Mouse (Mus musculus) gastrocnemius, adult 18-20 months (tissue): Measurements from ENCODE around the gene Cdan1. TPM values are rescaled to one million over a fixed set of nuclear protein-coding genes. Genes with fewer than 3 reads are reported as not detected.

Source experiments
- DNase-seq: peaks from one replicate; pipeline ENCODE4 v3.0.0; 2021; ENCODE audit warnings: low spot score
- long read RNA-seq, 2 experiments: library from polyadenylated mRNA; stranded (forward); transcript quantifications; one replicate each; pipeline ENCODE4 v2.0.0; 2021
- total RNA-seq, 2 experiments: library from RNA; stranded (reverse); gene quantifications; 2 replicates each; pipeline ENCODE4 v1.2.3; 2021

The Cdan1 gene
- total RNA-seq = 1 to 10 TPM; 4.0 to 5.2 TPM
- long read RNA-seq, experiment 1, partial matches to known transcripts = 4 of 7 reads
- long read RNA-seq, experiment 1, other reads (novel, unspliced or antisense) = 3 of 7 reads
- long read RNA-seq, experiment 2, partial matches to known transcripts = 0 of 3 reads
- long read RNA-seq, experiment 2, other reads (novel, unspliced or antisense) = 3 of 3 reads

DNA sequence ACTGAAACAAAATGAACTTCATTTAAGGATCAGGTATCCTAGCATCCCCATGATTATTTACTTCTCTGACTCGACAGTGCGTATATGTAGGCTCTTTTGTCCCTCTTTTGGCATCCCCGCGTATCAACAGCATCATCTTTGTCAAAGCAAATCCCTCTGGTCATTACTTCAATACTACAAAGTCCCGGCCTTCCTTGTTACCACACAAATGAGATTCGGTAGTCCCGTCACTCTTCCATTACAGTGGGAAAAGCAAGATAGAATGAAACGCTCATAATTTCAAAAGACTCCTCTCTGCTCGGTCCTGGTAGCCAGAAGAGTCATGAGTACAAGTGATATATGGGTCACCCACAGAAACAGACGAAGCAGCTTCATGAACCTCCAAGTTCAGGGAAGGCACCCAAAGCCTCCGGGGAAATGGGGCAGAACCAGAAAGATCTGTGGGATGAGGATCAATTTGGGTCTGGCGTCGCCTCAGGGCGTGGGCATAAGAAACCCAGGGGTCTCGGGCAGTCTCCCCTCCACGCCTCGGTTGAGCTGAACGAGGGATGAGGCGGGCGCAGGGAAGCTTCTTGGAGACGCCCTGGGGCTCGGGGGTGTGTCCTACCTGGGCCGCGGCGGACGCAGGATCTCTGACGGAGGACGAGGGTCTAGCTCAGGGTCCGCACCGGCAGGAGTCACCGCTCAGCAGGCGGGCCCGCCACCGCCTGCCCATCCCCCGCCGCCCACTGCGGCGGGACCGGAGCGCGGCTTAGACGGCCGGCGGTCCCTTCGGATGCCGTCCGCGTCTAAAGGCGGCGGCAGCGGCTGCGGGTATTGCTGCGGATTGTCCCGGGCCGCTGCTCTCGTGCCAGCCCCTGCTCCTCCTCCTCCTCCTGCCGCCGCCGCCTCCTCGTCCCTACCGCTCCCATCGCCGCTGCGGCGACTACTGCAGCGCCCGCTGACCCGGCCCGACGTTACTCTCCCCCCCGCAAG, at the start of gene Cdan1:
Gene Cdan1, minus strand, starts transcription at position 680 of the 975 bp plus-strand sequence.
- peak; percentile 22 for DNase-seq

DNA sequence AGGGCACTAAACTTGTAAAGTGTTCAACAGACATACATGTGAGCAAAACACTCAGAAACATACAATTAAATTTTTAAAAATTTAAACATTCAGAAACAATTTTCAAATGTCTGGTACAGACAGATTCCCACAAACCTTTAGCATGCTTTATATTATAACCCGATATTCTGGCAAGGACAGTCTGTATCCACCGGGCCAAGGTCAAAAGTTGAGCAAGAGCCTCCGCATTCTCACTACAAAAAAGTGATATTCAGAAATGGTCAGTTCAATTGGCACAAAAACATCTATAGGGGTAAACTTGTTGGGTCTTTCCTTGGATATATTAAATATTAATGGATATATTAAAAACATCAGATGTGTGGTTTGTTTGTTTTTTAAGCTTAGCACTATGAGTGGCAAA, 46.4 kb upstream of the Cdan1 start:
- DNase-seq = no peak

DNA sequence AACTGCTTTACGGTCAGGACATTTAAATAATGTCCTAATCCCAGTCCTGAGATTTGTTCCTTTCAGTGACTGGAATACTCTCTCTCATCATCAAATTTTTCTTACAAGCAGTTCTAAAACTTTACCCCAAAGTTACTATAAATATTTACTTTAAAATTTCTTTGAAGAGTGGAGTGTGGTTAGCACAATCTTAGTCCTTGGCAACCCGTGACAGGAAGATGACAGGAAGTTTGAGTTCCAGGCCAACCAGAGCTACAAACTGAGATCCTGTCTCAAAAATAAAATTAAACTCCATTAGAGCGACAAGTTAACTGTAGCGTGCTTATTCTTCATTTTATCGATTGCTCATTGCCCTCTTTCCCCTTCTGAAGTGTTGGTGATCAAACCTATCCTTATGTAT, 37.7 kb upstream of the Cdan1 start:
- DNase-seq = no peak

DNA sequence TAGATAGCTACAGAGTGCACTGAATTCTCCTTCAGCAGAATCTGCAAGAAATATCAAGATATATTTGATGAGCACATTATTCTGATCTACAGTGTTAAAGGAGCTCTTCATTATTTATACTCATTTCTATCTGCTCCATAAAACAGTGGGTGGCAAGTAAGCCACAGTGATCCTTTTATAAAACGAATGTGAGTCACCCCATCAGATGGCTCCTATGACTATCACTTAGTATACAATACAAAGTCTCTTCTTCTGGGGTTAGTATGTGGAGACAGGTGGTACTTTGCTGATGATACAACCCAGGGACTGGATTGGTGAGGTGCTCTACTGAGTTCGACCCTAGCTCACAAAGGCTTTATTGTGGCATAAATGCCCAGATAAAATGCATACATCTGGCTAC, 23.3 kb upstream of the Cdan1 start:
- DNase-seq = no peak

DNA sequence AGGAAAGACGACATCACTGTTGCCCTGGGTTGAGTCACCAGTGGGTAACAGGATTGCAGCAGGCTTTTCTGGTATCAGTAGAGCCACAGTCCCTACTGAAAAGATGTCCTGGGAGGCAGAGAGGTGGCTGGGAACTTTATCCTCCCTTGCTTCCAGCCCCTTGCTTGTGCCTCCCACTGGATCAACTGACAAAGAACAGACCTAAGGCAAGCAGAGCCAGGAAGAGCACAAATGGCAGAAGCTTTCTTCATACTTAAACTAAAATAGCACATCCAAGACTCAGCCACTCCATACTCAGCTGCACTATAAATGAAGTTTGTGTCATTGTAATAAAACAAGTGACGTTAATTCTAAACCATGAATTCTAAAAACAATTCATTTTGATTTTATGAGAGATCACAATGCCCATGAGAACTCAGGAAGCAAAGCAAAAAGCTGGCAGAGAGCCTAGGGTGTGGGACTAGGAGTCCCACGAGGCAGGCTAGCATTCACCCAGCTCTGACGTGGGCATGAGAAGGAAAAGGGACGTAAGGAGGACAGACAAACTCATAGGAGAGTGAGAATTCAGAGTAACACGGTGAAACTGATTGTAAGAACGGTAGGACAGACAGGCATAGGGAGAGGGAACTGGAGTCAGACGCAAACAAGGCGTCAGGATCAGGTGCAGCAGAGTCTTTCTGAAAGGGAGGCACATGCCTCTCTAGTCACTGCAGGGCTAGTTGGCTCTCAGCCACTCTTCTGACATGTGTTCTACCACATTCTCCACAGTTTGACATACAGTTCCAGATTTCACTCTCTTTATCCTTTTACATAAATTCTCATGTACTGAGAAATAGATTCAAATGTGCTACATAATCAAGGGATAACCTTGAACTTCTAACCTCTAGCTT, 21.8 kb upstream of the Cdan1 start:
- DNase-seq = no peak

DNA sequence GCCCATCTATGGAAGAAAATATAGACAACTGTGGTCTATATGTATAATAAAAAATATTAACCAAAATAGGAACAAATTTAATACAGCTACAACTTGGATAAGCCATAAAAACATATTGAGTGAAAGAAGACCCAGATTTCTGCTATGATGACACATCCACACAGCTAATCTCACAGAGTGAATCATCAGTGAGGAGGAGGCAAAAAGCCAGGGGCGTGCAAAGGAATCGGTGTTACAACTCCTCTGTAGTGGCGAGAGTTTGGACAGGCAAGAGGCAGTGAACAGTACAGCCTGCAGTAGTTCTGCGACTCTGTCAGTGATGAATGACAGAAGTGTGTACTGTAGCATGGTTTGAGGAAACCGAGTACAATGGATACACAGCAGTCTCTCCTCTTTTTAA, 17.4 kb upstream of the Cdan1 start:
- DNase-seq = no peak

DNA sequence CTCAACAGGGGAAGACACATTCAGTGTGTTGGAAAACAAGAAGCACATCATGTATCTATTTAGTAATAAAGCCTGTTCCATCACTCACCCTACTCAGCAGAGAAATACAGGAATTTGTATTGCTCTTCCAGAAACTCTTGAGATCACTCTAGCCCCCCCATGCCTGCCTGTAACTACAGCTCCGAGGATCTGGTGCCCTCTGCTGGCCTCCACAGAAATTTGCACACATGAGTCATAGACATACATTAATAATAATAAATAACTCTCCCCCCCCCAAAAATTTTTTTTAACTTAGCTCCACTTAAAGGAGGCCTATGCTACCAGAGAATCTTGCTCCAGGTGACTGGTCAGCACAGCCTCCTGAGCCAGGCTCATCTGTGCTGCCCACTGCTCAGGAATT, 16.6 kb upstream of the Cdan1 start:
- no peak for DNase-seq

DNA sequence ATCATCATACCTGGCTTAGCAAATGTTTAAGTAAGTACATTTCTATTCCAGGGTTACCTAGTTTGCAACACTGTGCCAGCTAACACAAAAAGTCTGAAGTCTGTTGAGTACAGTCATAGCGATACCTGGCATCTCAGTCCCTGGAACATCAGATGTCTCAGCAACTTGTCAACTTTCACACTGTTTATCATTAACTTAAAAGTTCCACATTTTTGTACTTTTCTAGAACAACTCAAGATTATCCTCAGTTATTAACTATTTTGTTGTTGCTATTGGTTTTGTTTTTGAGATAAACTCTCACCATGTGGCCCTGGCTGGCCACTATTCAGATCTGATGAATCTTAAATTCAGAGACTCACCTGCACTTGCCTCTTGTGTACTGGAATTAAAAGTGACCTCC, 13.5 kb upstream of the Cdan1 start:
- DNase-seq = no peak

DNA sequence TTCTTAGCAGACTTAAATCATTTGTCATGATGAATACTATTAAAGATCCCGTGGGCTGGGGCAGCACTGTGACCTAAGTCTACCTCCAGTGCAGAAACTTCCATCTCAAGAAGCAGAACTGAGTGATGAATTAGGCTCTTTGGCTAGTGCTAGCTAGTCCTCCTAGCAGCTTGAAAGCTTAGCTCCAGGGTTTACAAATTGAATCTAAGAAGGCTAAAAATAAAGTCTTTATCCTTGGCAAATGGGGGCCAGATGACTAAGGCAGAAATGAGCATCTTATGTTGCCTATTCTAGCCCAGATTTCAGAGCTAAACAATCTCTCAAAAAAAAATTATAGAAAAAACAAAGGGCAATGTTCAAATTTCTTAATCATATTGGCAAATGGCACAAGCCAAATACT, 10.8 kb upstream of the Cdan1 start:
- no peak for DNase-seq

DNA sequence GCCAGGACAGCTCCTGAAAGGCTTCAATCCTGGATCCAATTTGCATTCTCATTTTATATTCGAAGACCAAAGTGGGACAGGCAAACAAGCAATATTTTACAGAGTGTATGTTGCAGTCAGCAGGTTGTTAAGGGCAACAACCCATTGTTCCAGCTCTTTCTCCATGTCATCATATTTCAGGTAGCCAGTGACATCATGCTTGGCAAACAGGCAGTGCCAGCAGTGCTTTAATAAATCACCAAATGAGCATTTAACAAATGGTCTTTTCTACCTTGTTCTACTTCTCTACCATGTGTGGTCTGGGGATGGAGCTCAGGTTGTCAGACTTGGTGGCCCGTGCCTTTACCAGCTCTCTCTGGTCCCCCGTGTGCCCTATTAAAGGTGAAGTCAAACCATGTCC, 8.2 kb upstream of the Cdan1 start:
- no peak for DNase-seq

DNA sequence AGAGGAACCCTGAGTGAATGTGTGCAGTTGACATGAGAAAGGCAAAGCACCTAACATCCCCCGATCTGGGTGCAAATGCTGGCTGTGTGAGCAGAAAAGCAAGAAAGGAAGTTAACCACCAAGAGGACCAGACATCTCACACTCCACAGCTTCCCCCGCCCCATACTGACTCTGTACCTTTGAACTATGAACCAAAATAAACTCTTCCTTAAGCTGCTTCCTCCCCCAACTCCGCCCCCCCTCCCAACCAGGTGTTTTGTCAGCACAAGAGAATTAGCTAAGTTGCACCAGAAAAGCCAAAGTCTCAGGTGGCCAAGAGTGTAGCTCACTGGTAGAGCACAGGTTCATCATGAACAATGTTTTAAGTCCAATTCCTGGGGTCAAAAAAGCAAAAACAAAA, 3.2 kb upstream of the Cdan1 start:
- no peak for DNase-seq

DNA sequence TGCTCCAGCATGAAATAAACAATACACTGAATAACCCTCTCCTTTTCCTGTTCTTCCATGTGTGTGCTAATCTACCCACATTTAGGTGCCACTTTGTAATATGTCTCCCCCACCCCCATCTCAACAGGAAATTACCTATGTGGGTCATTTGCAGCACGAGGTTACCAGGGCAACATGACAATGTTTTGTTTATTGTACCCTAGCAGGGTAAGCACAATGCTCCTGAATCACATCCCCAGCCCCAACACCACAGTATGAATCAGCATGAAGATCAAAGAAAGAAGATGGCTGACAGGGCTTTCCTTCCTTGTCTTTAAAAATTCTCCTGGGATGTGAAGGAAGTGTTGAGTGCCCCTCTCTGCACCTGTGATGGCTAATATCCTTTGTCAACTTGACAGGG, 2.7 kb upstream of the Cdan1 start:
- no peak for DNase-seq

DNA sequence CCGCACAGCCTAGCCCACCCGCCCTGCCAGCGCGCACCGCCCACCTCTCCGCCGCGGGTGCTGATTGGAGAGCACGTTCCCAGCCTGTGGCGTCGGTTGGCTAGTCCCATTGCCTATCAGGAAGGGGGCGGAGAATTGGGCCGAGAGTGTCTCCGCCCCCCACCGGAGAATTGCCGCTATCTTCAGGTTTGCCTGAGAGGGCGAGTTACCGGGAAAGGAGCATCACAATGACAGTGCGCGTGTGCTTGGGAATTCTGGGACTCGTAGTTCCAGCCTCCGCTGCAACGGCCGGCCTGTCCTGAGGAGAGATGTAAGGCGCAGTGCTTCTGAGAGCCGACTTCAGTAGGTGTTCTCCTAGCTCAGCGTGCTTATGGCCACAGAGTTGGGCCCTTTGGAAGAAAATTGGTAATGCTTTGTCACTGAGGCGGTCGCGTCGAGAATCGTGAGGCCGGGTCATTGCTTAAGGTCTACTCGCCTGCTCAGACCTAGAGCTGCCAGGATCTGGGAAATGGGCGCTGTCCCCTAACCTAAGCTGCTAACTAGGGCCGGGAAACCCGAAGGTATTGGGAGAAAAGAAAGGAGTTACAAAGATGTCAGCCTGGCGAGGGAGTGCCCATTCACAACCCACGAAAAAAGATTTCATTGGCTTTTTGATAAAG, 625 bp upstream of the Cdan1 start, which contains the start of gene Ttbk2:
Gene Ttbk2, minus strand, starts transcription at position 181 of the 659 bp plus-strand sequence.
- peak; percentile 98 for DNase-seq

DNA sequence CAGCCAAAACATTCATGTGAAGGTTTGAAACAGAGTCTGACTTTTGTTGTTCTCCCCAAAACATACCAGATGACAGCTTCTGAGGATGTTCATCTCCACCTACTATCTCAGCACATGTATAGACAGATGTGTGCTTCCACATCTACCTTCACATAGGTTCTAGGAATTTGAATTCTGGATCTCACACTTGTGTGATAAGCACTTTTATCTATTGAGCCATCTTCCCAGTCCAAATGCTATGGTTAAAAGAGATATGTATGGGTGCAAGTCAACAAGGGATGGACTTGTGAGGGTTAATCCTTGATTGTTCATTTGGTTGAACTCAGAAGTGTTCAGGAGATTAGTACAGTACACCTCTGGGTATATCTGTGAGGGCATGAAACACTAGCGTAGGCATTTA, 4.6 kb downstream of the Cdan1 start:
- no peak for DNase-seq

DNA sequence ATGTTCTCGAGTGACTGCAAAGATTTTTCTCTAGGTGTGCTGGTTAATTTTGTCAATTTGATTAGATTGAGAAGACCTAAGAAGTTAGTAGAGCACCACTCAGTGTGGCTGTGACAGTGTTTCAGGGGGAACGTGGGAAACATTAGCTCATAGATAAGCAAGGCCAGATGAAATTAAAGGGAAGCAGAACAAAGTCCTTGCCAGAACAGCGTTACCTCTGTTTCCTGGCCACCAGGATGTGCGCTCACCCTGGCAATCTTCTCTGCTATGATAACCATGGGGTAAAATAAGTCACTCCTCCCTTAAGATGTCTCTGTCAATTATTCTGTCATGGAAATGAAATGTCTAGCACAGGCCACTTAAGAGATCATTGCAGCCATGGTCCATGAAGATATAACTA, 5.9 kb downstream of the Cdan1 start:
- no peak for DNase-seq

DNA sequence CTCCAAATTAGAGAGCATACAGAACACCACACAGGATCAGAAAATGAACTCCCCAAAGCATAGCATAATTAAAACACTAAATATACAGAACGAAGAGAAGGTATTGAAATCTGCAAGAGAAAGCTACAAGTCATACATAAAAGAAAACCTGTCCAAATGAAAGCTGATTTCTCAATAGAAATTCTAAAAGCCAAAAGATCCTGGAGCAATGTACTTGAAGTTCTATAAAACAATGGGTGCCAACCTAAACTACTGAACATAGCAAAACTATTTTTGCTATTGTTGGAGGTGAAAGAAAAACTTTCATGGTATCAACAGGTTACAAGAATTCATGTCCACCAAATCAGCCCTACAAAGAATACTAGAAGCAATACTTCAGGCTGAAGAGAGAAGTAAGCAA, 8.7 kb downstream of the Cdan1 start:
- DNase-seq = no peak

DNA sequence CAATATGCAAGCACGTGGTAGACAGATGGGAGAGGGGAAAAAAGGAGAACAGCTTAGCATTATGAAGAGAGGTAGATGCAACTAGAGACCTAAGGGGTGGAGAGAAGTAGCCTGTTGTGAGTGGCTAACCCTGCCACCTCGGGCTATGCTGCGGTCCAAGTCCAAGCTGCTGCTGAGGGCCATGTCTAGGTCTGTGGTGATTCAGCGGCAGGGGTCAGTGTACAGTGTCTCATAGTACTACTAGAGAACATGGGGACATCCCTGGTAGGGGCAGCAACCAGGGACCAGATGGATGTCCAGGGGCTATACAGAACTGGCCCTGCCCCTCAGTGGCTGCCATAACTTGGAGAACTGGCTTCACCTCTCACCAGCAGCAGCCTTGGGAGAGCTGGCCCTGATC, 14.8 kb downstream of the Cdan1 start:
- no peak for DNase-seq

DNA sequence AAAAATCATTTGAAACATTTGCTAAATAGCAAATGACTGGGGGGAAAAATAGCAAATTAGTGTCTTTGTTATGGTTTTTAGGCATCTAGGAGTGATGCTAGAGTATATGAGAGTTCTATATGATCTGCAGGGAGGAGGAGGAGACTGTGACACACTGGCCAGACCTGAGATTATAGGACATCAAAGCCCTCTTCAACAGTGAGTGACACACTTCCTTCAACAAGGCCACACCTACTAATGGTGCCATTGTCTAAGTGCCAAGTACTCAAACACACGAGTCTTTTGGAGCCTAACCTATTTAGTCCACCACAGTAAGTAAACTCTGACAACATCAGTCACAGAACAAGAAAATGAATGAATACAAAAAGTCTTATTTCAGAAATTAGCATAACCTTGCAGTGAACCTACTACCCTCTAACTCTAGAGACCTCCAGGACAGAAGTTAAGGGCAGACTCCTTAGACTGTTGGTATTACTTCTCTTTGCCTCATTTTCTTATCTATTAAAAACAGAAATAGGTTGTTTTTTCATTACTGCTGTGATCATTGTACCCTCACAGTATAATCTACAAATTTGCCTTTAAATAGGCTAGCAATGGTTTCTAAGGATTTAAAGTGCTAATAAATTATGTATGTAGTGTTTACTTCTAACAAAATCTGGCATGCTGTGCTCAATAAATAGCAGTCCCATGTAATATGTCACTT, 22.8 kb downstream of the Cdan1 start:
- no peak for DNase-seq

DNA sequence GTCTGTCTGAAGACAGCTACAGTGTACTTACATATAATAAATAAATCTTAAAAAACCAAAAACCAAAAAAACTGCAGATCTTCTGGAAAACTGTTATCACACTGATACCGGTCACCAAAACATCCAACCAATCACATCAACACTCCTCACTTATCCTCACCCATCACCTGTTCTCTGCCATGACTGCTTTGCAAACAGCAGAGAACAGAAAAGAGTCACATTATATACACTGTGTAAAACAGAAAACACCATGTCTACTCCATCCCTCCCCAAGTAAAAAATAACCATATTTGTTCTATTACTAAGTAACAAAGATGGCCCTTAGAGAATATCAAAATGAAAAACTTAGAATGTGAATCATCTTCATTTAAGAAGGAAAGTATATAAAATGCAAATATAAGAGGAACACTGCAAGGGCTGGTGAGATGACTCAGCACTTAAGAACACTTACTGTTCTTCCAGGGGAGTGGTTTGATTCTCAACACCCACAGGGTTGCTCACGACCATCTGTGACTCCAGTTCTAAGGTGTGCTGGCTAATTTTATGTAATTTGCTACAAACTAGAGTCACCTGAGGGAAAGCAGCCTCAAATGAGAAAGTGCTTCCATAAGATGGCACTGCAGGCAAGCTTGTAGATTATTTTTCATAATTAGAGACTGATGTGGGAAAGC, 79.5 kb downstream of the Cdan1 start:
- no peak for DNase-seq

DNA sequence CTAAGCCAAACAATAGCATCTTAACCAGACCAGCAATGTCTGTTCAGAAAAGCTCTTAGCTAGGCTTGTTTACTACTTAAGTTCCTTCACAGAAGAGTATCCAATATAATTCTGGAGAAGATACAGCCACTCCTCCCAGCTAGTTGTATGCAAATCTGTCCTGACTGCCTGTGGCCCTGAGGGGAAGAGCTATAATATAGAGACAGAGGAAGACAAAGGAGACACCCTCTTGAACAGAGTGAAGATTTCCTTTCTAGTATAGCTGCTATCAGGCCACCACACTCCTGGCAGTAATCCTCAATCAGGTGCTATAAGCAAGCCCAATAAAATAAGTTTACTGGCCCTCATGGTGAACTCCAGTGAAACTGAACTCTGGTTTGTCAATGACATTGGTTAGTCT, 88.0 kb downstream of the Cdan1 start:
- DNase-seq = no peak
